Mouse (Mus musculus) cerebellum, adult 2 months (tissue): ENCODE results near the gene Sh3pxd2a. TPM values are rescaled to one million over a fixed set of nuclear protein-coding genes. Genes with fewer than 3 reads are reported as not detected.

Experiments used
- DNase-seq, 2 experiments: peaks; one replicate each; pipeline ENCODE4 v3.0.0; 2021
- H3K27ac ChIP-seq: fragments of 200-500 bp; 2 replicates; pipeline ENCODE4 v1.5.1; 2012; ENCODE audit warnings: low read length, control low read depth, inconsistent platforms; ENCODE audit not compliant: insufficient read depth
- H3K27me3 ChIP-seq: fragments of 200-500 bp; 2 replicates; pipeline ENCODE4 v1.6.1; 2012; ENCODE audit warnings: inconsistent platforms, mild to moderate bottlenecking, low read length, moderate library complexity; ENCODE audit not compliant: control insufficient read depth, insufficient read depth
- H3K4me1 ChIP-seq: fragments of 200-500 bp; 2 replicates; pipeline ENCODE4 v1.6.1; 2011; ENCODE audit warnings: low read length; ENCODE audit not compliant: control insufficient read depth, insufficient read depth
- H3K4me3 ChIP-seq: fragments of 200-500 bp; replicated peaks from 2 replicates; pipeline ENCODE3; 2011; ENCODE audit warnings: mild to moderate bottlenecking, low read depth, low read length, control low read depth; ENCODE audit not compliant: insufficient read depth
- CTCF ChIP-seq: fragments of 200-500 bp; IDR thresholded peaks from 2 replicates; pipeline ENCODE4 v1.5.1; 2011; ENCODE audit warnings: low read depth, mild to moderate bottlenecking, control low read depth, low read length, moderate library complexity, borderline replicate concordance; ENCODE audit not compliant: insufficient read depth
- POLR2A ChIP-seq: fragments of 200-500 bp; IDR thresholded peaks from 2 replicates; pipeline ENCODE4 v1.6.1; 2011; ENCODE audit warnings: low read length, control low read depth, borderline replicate concordance; ENCODE audit not compliant: insufficient read depth
- WGBS: fragments of 180-500 bp; shearing (Covaris S2); methylation state at CpG from one replicate; pipeline ENCODE4 v1.1.7; 2018; 5-methylcytosine and 5-hydroxymethylcytosine counted together
- polyA plus RNA-seq: library from polyadenylated mRNA; depleted of rRNA; stranded (reverse); fragments of >200 nt; gene quantifications from 2 replicates; pipeline ENCODE4 v1.2.3, GENCODE M21; 2012

The Sh3pxd2a gene
- polyA plus RNA-seq, 1 experiment = 7.9 TPM

GRCm38 (mm10) chr19:47485997-47486566, 21.9 kb upstream of the Sh3pxd2a start:
- Histone ChIP-seq H3K4me3 (no peak overlapping the region), H3K4me1 (no peaks in the 10 kb centered on the region; the same call in 1 of the 2 replicates), H3K27me3 (no peaks in the 10 kb centered on the region), H3K27ac (0 out of 2 replicates have a peak overlapping the region, but pooled peaks have one; percentile 14)
- 26% methylated on average over 9 of the region's 9 CpGs for WGBS
- TF ChIP-seq CTCF (no peak), POLR2A (no peak)
- no peak for DNase-seq

GRCm38 (mm10) chr19:47484110-47484509, 19.9 kb upstream of the Sh3pxd2a start:
- TF ChIP-seq CTCF = no peak
- TF ChIP-seq POLR2A = no peak
- Histone ChIP-seq H3K27me3 (no peaks in the 10 kb centered on the region), H3K4me3 (no peak overlapping the region), H3K4me1 (no peaks in the 10 kb centered on the region; the same call in 1 of the 2 replicates), H3K27ac (no peak overlapping the region)
- whole genome bisulfite sequencing = 70% methylated on average over 3 of the region's 3 CpGs
- no peak for DNase-seq

- TF ChIP-seq POLR2A = no peak
- TF ChIP-seq CTCF = no peak
- H3K4me3 ChIP-seq = no peak overlapping the region
- no peaks in the 10 kb centered on the region for H3K27me3 ChIP-seq
- WGBS = 67% methylated on average over 3 of the region's 3 CpGs
- no peak for DNase-seq
- H3K4me1 ChIP-seq = no peaks in the 10 kb centered on the region; the same call in 1 of the 2 replicates
- H3K27ac ChIP-seq = no peak overlapping the region
Measured at GRCm38 (mm10) chr19:47483346-47483745, 19.1 kb upstream of the Sh3pxd2a start.

- TF ChIP-seq POLR2A = no peak
- no peak for TF ChIP-seq CTCF
- WGBS = 83% methylated on average over 3 of the region's 3 CpGs
- H3K27ac ChIP-seq = no peak overlapping the region
- H3K4me3 ChIP-seq = no peak overlapping the region
- no peaks in the 10 kb centered on the region for H3K27me3 ChIP-seq
- DNase-seq = no peak
- no peaks in the 10 kb centered on the region for H3K4me1 ChIP-seq
Measured at GRCm38 (mm10) chr19:47473453-47473852, 9.3 kb upstream of the Sh3pxd2a start.

- peak overlapping the region; percentile 30; the same call in 1 of the 2 replicates for H3K27ac ChIP-seq
- H3K4me3 ChIP-seq = no peak overlapping the region
- DNase-seq = no peak
- no peaks in the 10 kb centered on the region for H3K4me1 ChIP-seq
- TF ChIP-seq POLR2A = no peak
- TF ChIP-seq CTCF = no peak
- 53% methylated on average over 15 of the region's 15 CpGs for WGBS
- H3K27me3 ChIP-seq = no peaks in the 10 kb centered on the region
Measured at GRCm38 (mm10) chr19:47472881-47473400, 8.7 kb upstream of the Sh3pxd2a start.

GRCm38 (mm10) chr19:47471808-47472207, 7.6 kb upstream of the Sh3pxd2a start:
- Histone ChIP-seq H3K27me3 (no peaks in the 10 kb centered on the region), H3K27ac (no peak overlapping the region), H3K4me1 (no peaks in the 10 kb centered on the region), H3K4me3 (no peak overlapping the region)
- TF ChIP-seq POLR2A (no peak), CTCF (no peak)
- no peak for DNase-seq
- 83% methylated on average over 4 of the region's 4 CpGs for WGBS

- Histone ChIP-seq H3K4me3 (no peak overlapping the region), H3K27me3 (peaks cover 3% of the 10 kb centered on the region; the same call in 1 of the 2 replicates), H3K27ac (no peak overlapping the region), H3K4me1 (no peaks in the 10 kb centered on the region)
- TF ChIP-seq CTCF (no peak), POLR2A (no peak)
- no peak for DNase-seq
- 13% methylated on average over 3 of the region's 3 CpGs for WGBS
Measured at GRCm38 (mm10) chr19:47468750-47469149, 4.5 kb upstream of the Sh3pxd2a start.

- Histone ChIP-seq H3K27me3 (peaks cover 3% of the 10 kb centered on the region; the same call in 1 of the 2 replicates), H3K4me1 (no peaks in the 10 kb centered on the region), H3K27ac (no peak overlapping the region), H3K4me3 (no peak overlapping the region)
- TF ChIP-seq POLR2A (no peak), CTCF (no peak)
- 76% methylated on average over 8 of the region's 8 CpGs for WGBS
- DNase-seq = no peak
Measured at GRCm38 (mm10) chr19:47466775-47467174, 2.6 kb upstream of the Sh3pxd2a start.
